Mouse (Mus musculus) liver, adult 2 months (tissue): ENCODE measurements at regions not wholly inside any gene's neighbourhood (a gene's known extent, or its start where the extent isn't known, plus 50 kb on each side); places are given as distances from the start of the nearest gene placed in this dataset.
"Not testable (repeated sequence)": the region's sequence is repeated elsewhere in the genome, so short reads cannot be mapped to it uniquely, and the experiment has no call there.

ENCODE experiments used
- DNase-seq: peaks from one replicate; pipeline ENCODE4 v3.0.0-alpha.2; 2011; ENCODE audit warnings: low read depth, low spot score; ENCODE audit errors: extremely low read depth
- H3K27ac ChIP-seq: fragments of 200-500 bp; replicated peaks from 2 replicates; pipeline ENCODE4 v1.5.1; 2012; ENCODE audit warnings: low read depth, mild to moderate bottlenecking, control low read depth, inconsistent platforms, low read length; ENCODE audit not compliant: insufficient read depth
- H3K27me3 ChIP-seq: fragments of 200-500 bp; 2 replicates; pipeline ENCODE4 v1.6.1; 2012; ENCODE audit warnings: mild to moderate bottlenecking, moderate library complexity, low read length, inconsistent platforms; ENCODE audit not compliant: control insufficient read depth, insufficient read depth
- H3K36me3 ChIP-seq: fragments of 200-500 bp; 2 replicates; pipeline ENCODE4 v1.6.1; 2012; ENCODE audit warnings: low read length, inconsistent platforms; ENCODE audit not compliant: control insufficient read depth, insufficient read depth
- H3K4me1 ChIP-seq: fragments of 200-500 bp; 2 replicates; pipeline ENCODE4 v1.6.1; 2011; ENCODE audit warnings: low read length; ENCODE audit not compliant: control insufficient read depth, insufficient read depth
- H3K4me3 ChIP-seq: fragments of 200-500 bp; 2 replicates; pipeline ENCODE4 v1.5.1; 2011; ENCODE audit warnings: low read depth, mild to moderate bottlenecking, control low read depth, low read length, moderate library complexity; ENCODE audit not compliant: insufficient read depth
- H3K79me2 ChIP-seq: fragments of 200-500 bp; 2 replicates; pipeline ENCODE4 v1.6.1; 2012; ENCODE audit warnings: inconsistent platforms, mild to moderate bottlenecking, low read length, moderate library complexity; ENCODE audit not compliant: control insufficient read depth, insufficient read depth
- H3K9ac ChIP-seq: fragments of 200-500 bp; 2 replicates; pipeline ENCODE4 v1.6.1; 2012; ENCODE audit warnings: low read depth, mild to moderate bottlenecking, control low read depth, inconsistent platforms, low read length
- CTCF ChIP-seq: fragments of 200-500 bp; IDR thresholded peaks from 2 replicates; pipeline ENCODE4 v1.5.1; 2011; ENCODE audit warnings: low read depth, low read length, control low read depth
- POLR2A ChIP-seq: fragments of 200-500 bp; IDR thresholded peaks from 2 replicates; pipeline ENCODE4 v1.6.1; 2011; ENCODE audit warnings: low read length, control low read depth; ENCODE audit not compliant: insufficient read depth; ENCODE audit errors: extremely low read depth
- WGBS: fragments of 180-500 bp; shearing (Covaris S2); methylation state at CpG from one replicate; pipeline ENCODE4 v1.1.7; 2018; 5-methylcytosine and 5-hydroxymethylcytosine counted together

- TF ChIP-seq POLR2A (no peak), CTCF (no peak)
- Histone ChIP-seq H3K36me3 (no peaks in the 10 kb centered on the region), H3K27ac (no peak overlapping the region), H3K9ac (no peak overlapping the region), H3K4me1 (no peaks in the 10 kb centered on the region), H3K79me2 (no peaks in the 10 kb centered on the region), H3K27me3 (no peaks in the 10 kb centered on the region), H3K4me3 (no peak overlapping the region)
- 75% methylated on average over 4 of the region's 4 CpGs for WGBS
- DNase-seq = no peak
Measured at GRCm38 (mm10) chr14:35740845-35741244, 70.9 kb downstream of the 4930596D02Rik start.

- 56% methylated on average over 1 of the region's 1 CpGs for WGBS
- H3K9ac ChIP-seq = no peak overlapping the region
Measured at GRCm38 (mm10) chr14:35730681-35731080, 81.1 kb downstream of the 4930596D02Rik start.

GRCm38 (mm10) chr14:35685211-35685610 is 126.6 kb downstream of the 4930596D02Rik start:
- 32% methylated on average over 2 of the region's 2 CpGs for WGBS
- TF ChIP-seq POLR2A = no peak
- TF ChIP-seq CTCF = no peak

More at GRCm38 (mm10) chr14:35730681-35731080, 81.1 kb downstream of the 4930596D02Rik start:
- DNase-seq = no peak
- TF ChIP-seq CTCF = no peak
- no peak for TF ChIP-seq POLR2A
- Histone ChIP-seq H3K4me3 (no peak overlapping the region), H3K4me1 (no peaks in the 10 kb centered on the region), H3K27me3 (no peaks in the 10 kb centered on the region), H3K79me2 (no peaks in the 10 kb centered on the region), H3K36me3 (no peaks in the 10 kb centered on the region), H3K27ac (no peak overlapping the region)

GRCm38 (mm10) chr14:35673090-35673489 is 138.7 kb downstream of the 4930596D02Rik start:
- Histone ChIP-seq H3K27ac (no peak overlapping the region), H3K27me3 (no peaks in the 10 kb centered on the region), H3K4me3 (no peak overlapping the region), H3K79me2 (no peaks in the 10 kb centered on the region), H3K4me1 (no peaks in the 10 kb centered on the region), H3K9ac (no peak overlapping the region), H3K36me3 (no peaks in the 10 kb centered on the region)
- 68% methylated on average over 4 of the region's 4 CpGs for WGBS
- DNase-seq = no peak
- no peak for TF ChIP-seq POLR2A

More at GRCm38 (mm10) chr14:35685211-35685610, 126.6 kb downstream of the 4930596D02Rik start:
- H3K27me3 ChIP-seq = no peaks in the 10 kb centered on the region
- H3K36me3 ChIP-seq = no peaks in the 10 kb centered on the region
- DNase-seq = peak; percentile 95
- no peaks in the 10 kb centered on the region for H3K79me2 ChIP-seq
- H3K27ac ChIP-seq = no peak overlapping the region
- H3K9ac ChIP-seq = no peak overlapping the region
- H3K4me3 ChIP-seq = no peak overlapping the region
- H3K4me1 ChIP-seq = peaks cover 5% of the 10 kb centered on the region; the same call in 1 of the 2 replicates

- H3K27ac ChIP-seq = no peak overlapping the region
- no peaks in the 10 kb centered on the region for H3K36me3 ChIP-seq
- TF ChIP-seq POLR2A = no peak
- no peak for TF ChIP-seq CTCF
- DNase-seq = no peak
- no peaks in the 10 kb centered on the region for H3K27me3 ChIP-seq
- H3K9ac ChIP-seq = no peak overlapping the region
- H3K79me2 ChIP-seq = no peaks in the 10 kb centered on the region
- H3K4me1 ChIP-seq = no peaks in the 10 kb centered on the region
- no peak overlapping the region for H3K4me3 ChIP-seq
- WGBS = 73% methylated on average over 3 of the region's 3 CpGs
Measured at GRCm38 (mm10) chr14:35650381-35650780, 161.4 kb downstream of the 4930596D02Rik start.

GRCm38 (mm10) chr14:35649658-35650057 is 162.1 kb downstream of the 4930596D02Rik start:
- WGBS = 88% methylated on average over 1 of the region's 1 CpGs
- H3K36me3 ChIP-seq, DNase-seq, H3K79me2 ChIP-seq, H3K9ac ChIP-seq, H3K4me1 ChIP-seq, H3K27ac ChIP-seq, H3K4me3 ChIP-seq, H3K27me3 ChIP-seq: not testable (repeated sequence)
